Mouse (Mus musculus): ENCODE results near the gene Tom1l1. TPM values are rescaled to one million over a fixed set of nuclear protein-coding genes. Genes with fewer than 3 reads are reported as not detected.
A peak's percentile ranks its signal among the peaks of the same experiment; 100 is the strongest.

Tom1l1 gene
- total RNA-seq, 2 experiments from 2014 or later: 24.0 to 24.4 TPM

GRCm38 (mm10) chr11:90675479-90676110 lies 12.6 kb downstream of the Tom1l1 start:
- DNase-seq (ENCODE audit: low spot score in 2 of 2): no peak

GRCm38 (mm10) chr11:90667325-90667724 lies 20.8 kb downstream of the Tom1l1 start:
- no peak for DNase-seq (ENCODE audit: low spot score in 2 of 2)

GRCm38 (mm10) chr11:90666916-90667315 lies 21.2 kb downstream of the Tom1l1 start:
- DNase-seq (ENCODE audit: low spot score in 2 of 2): no peak

- DNase-seq (ENCODE audit: low spot score in 2 of 2): no peak
Observed at GRCm38 (mm10) chr11:90666144-90666757, 21.9 kb downstream of the Tom1l1 start.

- peak in 1 of 2 experiments; percentile 18 for DNase-seq (ENCODE audit: low spot score in 2 of 2)
Observed at GRCm38 (mm10) chr11:90665161-90665560, 23.0 kb downstream of the Tom1l1 start.

GRCm38 (mm10) chr11:90664345-90664986 lies 23.7 kb downstream of the Tom1l1 start:
- DNase-seq (ENCODE audit: low spot score in 2 of 2): no peak

- no peak for DNase-seq (ENCODE audit: low spot score in 2 of 2)
Observed at GRCm38 (mm10) chr11:90663618-90664297, 24.4 kb downstream of the Tom1l1 start.

- no peak for DNase-seq (ENCODE audit: low spot score in 2 of 2)
Observed at GRCm38 (mm10) chr11:90663052-90663451, 25.1 kb downstream of the Tom1l1 start.

- DNase-seq (ENCODE audit: low spot score in 2 of 2): no peak
Observed at GRCm38 (mm10) chr11:90660662-90661061, 27.5 kb downstream of the Tom1l1 start.

- DNase-seq (ENCODE audit: low spot score in 2 of 2): no peak
Observed at GRCm38 (mm10) chr11:90657527-90657926, 30.6 kb downstream of the Tom1l1 start.

GRCm38 (mm10) chr11:90652603-90653002 lies 35.6 kb downstream of the Tom1l1 start:
- DNase-seq (ENCODE audit: low spot score in 2 of 2): no peak

GRCm38 (mm10) chr11:90650231-90650885 lies 37.8 kb downstream of the Tom1l1 start:
- no peak for DNase-seq (ENCODE audit: low spot score in 2 of 2)

GRCm38 (mm10) chr11:90649777-90650176 lies 38.4 kb downstream of the Tom1l1 start:
- no peak for DNase-seq (ENCODE audit: low spot score in 2 of 2)

- peak; percentile 10 to 20 for DNase-seq (ENCODE audit: low spot score in 2 of 2)
Observed at GRCm38 (mm10) chr11:90638312-90638830, 49.8 kb downstream of the Tom1l1 start.

- DNase-seq (ENCODE audit: low spot score in 2 of 2): peak; percentile 94 to 96
Observed at GRCm38 (mm10) chr11:90637440-90638311, 50.5 kb downstream of the Tom1l1 start, which contains the start of the genes Stxbp4 and Cox11. TSS of gene Stxbp4 (minus strand) at chr11:90638084. TSS of gene Cox11 (plus strand) at chr11:90638173.

GRCm38 (mm10) chr11:90634661-90635060 lies 53.5 kb downstream of the Tom1l1 start:
- no peak for DNase-seq (ENCODE audit: low spot score in 2 of 2)

GRCm38 (mm10) chr11:90632480-90632879 lies 55.7 kb downstream of the Tom1l1 start:
- DNase-seq (ENCODE audit: low spot score in 2 of 2): no peak

GRCm38 (mm10) chr11:90627751-90628150 lies 60.4 kb downstream of the Tom1l1 start:
- no peak for DNase-seq (ENCODE audit: low spot score in 2 of 2)

GRCm38 (mm10) chr11:90625174-90625573 lies 63.0 kb downstream of the Tom1l1 start:
- DNase-seq (ENCODE audit: low spot score in 2 of 2): no peak

- peak; percentile 10 to 77 for DNase-seq (ENCODE audit: low spot score in 2 of 2)
Observed at GRCm38 (mm10) chr11:90623477-90623876, 64.7 kb downstream of the Tom1l1 start.
